Mouse (Mus musculus) liver, postnatal 0 days (tissue): ENCODE measurements around the gene Qpctl.

Experiments
- CTCF ChIP-seq: sonication (generic); IDR thresholded peaks from 2 replicates; pipeline ENCODE4 v1.5.1; 2016; ENCODE audit warnings: antibody characterized with exemption, low read depth
- EP300 ChIP-seq: IDR thresholded peaks from 2 replicates; pipeline ENCODE4 v1.6.1; 2016; ENCODE audit warnings: antibody characterized with exemption, low read depth, mild to moderate bottlenecking

DNA sequence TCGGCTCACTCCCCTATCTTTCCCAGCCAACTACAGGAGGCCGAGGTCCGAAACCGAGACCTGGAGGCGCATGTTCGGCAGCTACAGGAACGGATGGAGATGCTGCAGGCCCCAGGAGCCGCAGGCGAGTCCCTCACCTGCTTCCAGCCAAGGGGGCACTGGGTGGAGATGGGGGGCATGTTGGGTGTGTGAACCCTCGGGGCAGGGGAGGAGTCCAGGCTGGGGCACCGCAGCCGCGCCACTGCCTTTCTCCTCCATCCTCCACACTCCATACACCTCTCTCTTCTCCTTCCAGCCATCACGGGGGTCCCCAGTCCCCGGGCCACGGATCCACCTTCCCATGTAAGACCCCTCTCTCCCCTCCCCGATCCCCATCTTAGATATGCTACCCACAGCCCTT lies 57.2 kb downstream of the Qpctl start:
- no peak for TF ChIP-seq CTCF
- TF ChIP-seq EP300 = no peak
